Mouse (Mus musculus) midbrain, embryonic 16.5 days (tissue): ENCODE results near the gene Gys1. TPM values are rescaled to one million over a fixed set of nuclear protein-coding genes. Genes with fewer than 3 reads are reported as not detected.
"Not testable (repeated sequence)": the region's sequence is repeated elsewhere in the genome, so short reads cannot be mapped to it uniquely, and the experiment has no call there.

ENCODE experiments used
- ATAC-seq: fragments of 200-750 bp; cut with Nextera tagmentation; 2 replicates; pipeline ENCODE4 v1.8.0; 2017; ENCODE audit warnings: moderate TSS enrichment
- H3K27ac ChIP-seq: fragments of 300-500 bp; sonication (generic); 2 replicates; pipeline ENCODE4 v1.5.1; 2014; ENCODE audit warnings: mild to moderate bottlenecking, low read length, mixed read lengths
- H3K27me3 ChIP-seq: fragments of 300-500 bp; sonication (generic); 2 replicates; pipeline ENCODE4 v1.6.1; 2014; ENCODE audit warnings: low read depth, low read length, mixed read lengths; ENCODE audit not compliant: control insufficient read depth, insufficient read depth
- H3K36me3 ChIP-seq: fragments of 300-500 bp; sonication (generic); 2 replicates; pipeline ENCODE4 v1.6.1; 2014; ENCODE audit warnings: mild to moderate bottlenecking, low read length, moderate library complexity, mixed read lengths; ENCODE audit not compliant: control insufficient read depth, insufficient read depth
- H3K4me1 ChIP-seq: fragments of 300-500 bp; sonication (generic); 2 replicates; pipeline ENCODE4 v1.6.1; 2014; ENCODE audit warnings: mild to moderate bottlenecking, low read length, mixed read lengths; ENCODE audit not compliant: control insufficient read depth, insufficient read depth
- H3K4me2 ChIP-seq: fragments of 300-500 bp; sonication (generic); 2 replicates; pipeline ENCODE4 v1.6.1; 2014; ENCODE audit warnings: mild to moderate bottlenecking, low read length, mixed read lengths
- H3K4me3 ChIP-seq: fragments of 300-500 bp; sonication (generic); 2 replicates; pipeline ENCODE4 v1.5.1; 2014; ENCODE audit warnings: low read depth, mild to moderate bottlenecking, low read length, moderate library complexity, mixed read lengths
- H3K9ac ChIP-seq: fragments of 300-500 bp; sonication (generic); 2 replicates; pipeline ENCODE4 v1.6.1; 2014; ENCODE audit warnings: low read depth, low read length, mixed read lengths
- H3K9me3 ChIP-seq: fragments of 300-500 bp; sonication (generic); replicated peaks from 2 replicates; pipeline ENCODE4 v1.6.1; 2014; ENCODE audit warnings: mild to moderate bottlenecking, low read length, mixed read lengths; ENCODE audit not compliant: control insufficient read depth, poor library complexity, severe bottlenecking
- WGBS: fragments of 180-500 bp; shearing (Covaris S2); extraction: QIAGEN DNeasy Blood & Tissue Kit; methylation state at CpG from one replicate; pipeline ENCODE4 v1.1.7; 2014; 5-methylcytosine and 5-hydroxymethylcytosine counted together
- polyA plus RNA-seq: library from polyadenylated mRNA; unstranded; fragments of >200 nt; fragmentation: Nextera tagmentation; extraction: Ambion mirVana; gene quantifications from 2 replicates; pipeline ENCODE4 v1.2.1, GENCODE M21; 2015

The Gys1 gene
- polyA plus RNA-seq, 1 experiment from 2014 or later = 21.8 TPM

DNA sequence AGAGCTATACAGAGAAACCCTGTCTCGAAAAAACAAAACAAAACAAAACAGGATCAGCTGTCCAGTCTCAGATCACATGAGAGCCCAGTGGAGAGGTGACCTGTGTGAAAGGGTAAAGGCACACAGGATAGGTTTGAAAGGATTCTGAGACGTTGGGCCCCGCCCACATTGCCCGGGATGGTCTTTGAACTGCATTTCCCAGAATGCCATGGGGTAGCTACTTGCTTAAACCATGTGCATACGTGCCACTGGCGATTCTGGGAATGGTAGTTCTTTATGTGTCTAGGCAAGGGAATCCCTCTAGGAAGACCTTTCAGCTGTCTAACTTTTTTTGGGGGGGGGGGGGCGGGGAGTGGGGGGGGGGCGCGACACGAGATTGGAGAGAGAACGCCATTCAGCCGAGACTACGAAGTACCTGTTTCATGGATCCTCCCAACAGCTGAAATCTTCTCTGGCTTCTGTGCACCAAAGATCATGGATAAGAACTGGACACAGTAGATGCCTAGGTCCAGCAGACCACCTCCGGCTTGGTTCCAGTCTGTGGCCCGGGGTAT lies 46.8 kb downstream of the Gys1 start, which contains the start of gene Tulp2:
Gene Tulp2, plus strand, starts transcription at position 504 of the 554 bp plus-strand sequence.
- Histone ChIP-seq H3K4me1 (no peaks in the 10 kb centered on the region), H3K9ac (no peak within 1 kb of the TSS), H3K36me3 (no peaks in the 10 kb centered on the region), H3K9me3 (no peaks in the 10 kb centered on the region), H3K4me2 (no peak within 1 kb of the TSS), H3K27ac (no peak within 1 kb of the TSS), H3K4me3 (no peak within 1 kb of the TSS), H3K27me3 (no peaks in the 10 kb centered on the region)
- WGBS = 48% methylated on average over 15 of the region's 15 CpGs
- ATAC-seq = peak; percentile 83

GRCm38 (mm10) chr7:45482166-45482565 lies 47.5 kb downstream of the Gys1 start:
- no peak overlapping the region for H3K9ac ChIP-seq
- no peaks in the 10 kb centered on the region for H3K9me3 ChIP-seq
- H3K36me3 ChIP-seq = no peaks in the 10 kb centered on the region
- no peak overlapping the region for H3K27ac ChIP-seq
- no peak overlapping the region for H3K4me2 ChIP-seq
- no peaks in the 10 kb centered on the region for H3K4me1 ChIP-seq
- ATAC-seq = no peak
- 95% methylated on average over 1 of the region's 1 CpGs for WGBS
- H3K27me3 ChIP-seq = no peaks in the 10 kb centered on the region
- H3K4me3 ChIP-seq = no peak overlapping the region

GRCm38 (mm10) chr7:45484985-45485384 lies 50.3 kb downstream of the Gys1 start:
- H3K4me3 ChIP-seq, H3K36me3 ChIP-seq, H3K9ac ChIP-seq, ATAC-seq, H3K27ac ChIP-seq, H3K4me2 ChIP-seq, H3K27me3 ChIP-seq, H3K9me3 ChIP-seq: not testable (repeated sequence)
- 93% methylated on average over 5 of the region's 5 CpGs for WGBS
- H3K4me1 ChIP-seq = peaks cover 12% of the 10 kb centered on the region

GRCm38 (mm10) chr7:45486158-45486557 lies 51.5 kb downstream of the Gys1 start:
- Histone ChIP-seq H3K4me1 (peaks cover 15% of the 10 kb centered on the region), H3K27ac (no peak overlapping the region), H3K4me3 (no peak overlapping the region), H3K9me3 (no peaks in the 10 kb centered on the region), H3K27me3 (no peaks in the 10 kb centered on the region), H3K36me3 (no peaks in the 10 kb centered on the region), H3K4me2 (no peak overlapping the region), H3K9ac (no peak overlapping the region)
- WGBS = 85% methylated on average over 7 of the region's 7 CpGs
- ATAC-seq = no peak

GRCm38 (mm10) chr7:45486761-45487415 lies 52.2 kb downstream of the Gys1 start, which contains the start of gene Gm45808:
Gm45808 (minus strand) TSS chr7:45486811.
- Histone ChIP-seq H3K9me3 (no peaks in the 10 kb centered on the region), H3K36me3 (no peaks in the 10 kb centered on the region), H3K27me3 (no peaks in the 10 kb centered on the region), H3K4me1 (peaks cover 15% of the 10 kb centered on the region), H3K4me2 (no peak within 1 kb of the TSS; the same call in 1 of the 2 replicates), H3K27ac (0 out of 2 replicates have a peak within 1 kb of the TSS, but pooled peaks have one; percentile 14), H3K9ac (no peak within 1 kb of the TSS), H3K4me3 (no peak within 1 kb of the TSS)
- 84% methylated on average over 12 of the region's 12 CpGs for WGBS
- ATAC-seq = no peak

DNA sequence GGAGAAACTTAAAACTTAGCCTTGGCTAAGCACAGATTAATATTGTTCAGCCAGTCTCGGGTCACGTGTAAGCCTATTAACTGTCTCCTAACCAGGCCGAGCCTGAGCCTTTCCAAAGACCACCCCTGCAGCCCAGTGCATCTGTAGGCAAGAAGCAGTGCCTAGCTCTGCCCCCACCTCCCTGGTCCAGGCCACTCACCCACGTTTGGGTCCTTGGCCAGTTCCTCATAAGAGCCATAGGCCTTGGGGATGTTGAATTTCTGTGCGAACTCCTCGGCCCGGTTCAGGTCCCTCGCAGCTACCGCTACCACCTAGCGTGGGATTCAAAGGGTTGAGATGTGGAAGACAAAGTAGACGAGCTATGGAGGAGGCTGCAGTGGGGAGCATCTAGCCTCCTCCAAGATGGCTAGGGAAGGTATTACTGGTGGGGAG lies 53.2 kb downstream of the Gys1 start:
- H3K9ac ChIP-seq = peak overlapping the region; percentile 76
- H3K36me3 ChIP-seq = no peaks in the 10 kb centered on the region; the same call in 1 of the 2 replicates
- peak overlapping the region; percentile 90 for H3K27ac ChIP-seq
- H3K4me3 ChIP-seq = peak overlapping the region; percentile 48
- ATAC-seq = peak; percentile 77
- peaks cover 15% of the 10 kb centered on the region for H3K4me1 ChIP-seq
- no peaks in the 10 kb centered on the region for H3K9me3 ChIP-seq
- peak overlapping the region; percentile 68 for H3K4me2 ChIP-seq
- no peaks in the 10 kb centered on the region for H3K27me3 ChIP-seq
- 9% methylated on average over 11 of the region's 11 CpGs for WGBS

GRCm38 (mm10) chr7:45488293-45489204 lies 53.9 kb downstream of the Gys1 start, which contains the start of gene Dhdh:
Dhdh (minus strand) TSS chr7:45488805.
- Histone ChIP-seq H3K27me3 (no peaks in the 10 kb centered on the region), H3K27ac (peak within 1 kb of the TSS; percentile 90), H3K9ac (peak within 1 kb of the TSS; percentile 76), H3K4me2 (peak within 1 kb of the TSS; percentile 68), H3K4me1 (peaks cover 15% of the 10 kb centered on the region), H3K9me3 (no peaks in the 10 kb centered on the region), H3K36me3 (peaks cover 6% of the 10 kb centered on the region), H3K4me3 (peak within 1 kb of the TSS; percentile 48)
- peak; percentile 69 for ATAC-seq
- WGBS = 9% methylated on average over 35 of the region's 38 CpGs

DNA sequence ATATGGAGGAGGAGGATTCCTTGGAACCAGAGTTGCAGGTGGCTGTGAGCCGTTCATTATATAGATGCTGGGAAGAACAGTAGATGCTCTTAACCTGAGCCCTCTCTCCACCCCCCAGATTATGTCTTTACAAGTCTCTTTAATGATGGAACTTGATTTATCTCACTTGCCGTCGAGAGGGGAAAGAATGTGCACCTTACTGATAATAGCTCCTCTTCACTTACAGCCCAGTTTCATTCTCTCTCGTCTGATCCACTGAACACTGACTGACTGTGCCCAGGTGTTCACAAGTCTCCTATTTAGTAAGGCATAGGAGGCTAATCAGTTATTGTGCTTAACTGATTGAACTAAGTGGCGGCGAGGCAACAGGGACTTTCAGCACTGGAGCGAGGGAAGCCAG lies 54.9 kb downstream of the Gys1 start:
- Histone ChIP-seq H3K9ac (no peak overlapping the region), H3K4me1 (peaks cover 15% of the 10 kb centered on the region), H3K4me3 (no peak overlapping the region), H3K4me2 (no peak overlapping the region; the same call in 1 of the 2 replicates), H3K9me3 (no peaks in the 10 kb centered on the region), H3K36me3 (peaks cover 14% of the 10 kb centered on the region), H3K27me3 (no peaks in the 10 kb centered on the region), H3K27ac (no peak overlapping the region)
- 79% methylated on average over 7 of the region's 7 CpGs for WGBS
- ATAC-seq = no peak
